Mouse (Mus musculus): ENCODE data around the gene Gm20696. TPM values are rescaled to one million over a fixed set of nuclear protein-coding genes. Genes with fewer than 3 reads are reported as not detected.

Gm20696 gene
- 3.0 and 4.5 TPM in 2 replicates for polyA plus RNA-seq (2014; fragmentation: Nextera tagmentation; extraction: Ambion mirVana)

GRCm38 (mm10) chr6:99666318-99667171, at the start of gene Gm20696, which contains the start of gene Eif4e3:
Gm20696 (minus strand) TSS chr6:99666797.
Eif4e3 (minus strand) TSS chr6:99666771.
- Histone ChIP-seq H3K27me3 (ENCODE audit: control insufficient read depth, insufficient read depth, low read length) (no peaks in the 10 kb centered on the region), H3K9me3 (ENCODE audit: control insufficient read depth, low read length) (no peaks in the 10 kb centered on the region), H3K27ac (ENCODE audit: low read depth, low read length) (peak within 1 kb of the TSS; percentile 61; the same call in 1 of the 2 replicates), H3K36me3 (ENCODE audit: control insufficient read depth, insufficient read depth, low read length) (no peaks in the 10 kb centered on the region), H3K4me2 (ENCODE audit: low read depth, low read length) (peak within 1 kb of the TSS; percentile 94), H3K4me3 (ENCODE audit: low read depth, low read length) (peak within 1 kb of the TSS; percentile 67), H3K9ac (replicated peaks; ENCODE audit: low read depth, low read length) (peak within 1 kb of the TSS; percentile 72), H3K4me1 (ENCODE audit: control insufficient read depth, insufficient read depth, low read length) (peaks cover 22% of the 10 kb centered on the region; the same call in 1 of the 2 replicates)
- ATAC-seq (ENCODE audit: low read depth): peak; percentile 19
- under 1% methylated on average over 69 of the region's 75 CpGs for WGBS

GRCm38 (mm10) chr6:99715913-99716312, 49.3 kb upstream of the Gm20696 start:
- no peaks in the 10 kb centered on the region for H3K9me3 ChIP-seq (ENCODE audit: control insufficient read depth, low read length)
- H3K27me3 ChIP-seq (ENCODE audit: control insufficient read depth, insufficient read depth, low read length): no peaks in the 10 kb centered on the region
- H3K27ac ChIP-seq (ENCODE audit: low read depth, low read length): no peak overlapping the region
- no peak overlapping the region for H3K9ac ChIP-seq (replicated peaks; ENCODE audit: low read depth, low read length)
- H3K4me1 ChIP-seq (ENCODE audit: control insufficient read depth, insufficient read depth, low read length): no peaks in the 10 kb centered on the region
- WGBS: 85% methylated on average over 5 of the region's 6 CpGs
- no peaks in the 10 kb centered on the region for H3K36me3 ChIP-seq (ENCODE audit: control insufficient read depth, insufficient read depth, low read length)
- no peak overlapping the region for H3K4me3 ChIP-seq (ENCODE audit: low read depth, low read length)
- H3K4me2 ChIP-seq (ENCODE audit: low read depth, low read length): no peak overlapping the region
- no peak for ATAC-seq (ENCODE audit: low read depth)

- H3K4me3 ChIP-seq (ENCODE audit: low read depth, low read length): no peak overlapping the region
- H3K4me2 ChIP-seq (ENCODE audit: low read depth, low read length): no peak overlapping the region
- no peak overlapping the region for H3K27ac ChIP-seq (ENCODE audit: low read depth, low read length)
- H3K36me3 ChIP-seq (ENCODE audit: control insufficient read depth, insufficient read depth, low read length): no peaks in the 10 kb centered on the region
- WGBS: 61% methylated on average over 6 of the region's 6 CpGs
- no peaks in the 10 kb centered on the region for H3K9me3 ChIP-seq (ENCODE audit: control insufficient read depth, low read length)
- H3K4me1 ChIP-seq (ENCODE audit: control insufficient read depth, insufficient read depth, low read length): no peaks in the 10 kb centered on the region
- H3K27me3 ChIP-seq (ENCODE audit: control insufficient read depth, insufficient read depth, low read length): no peaks in the 10 kb centered on the region
- no peak overlapping the region for H3K9ac ChIP-seq (replicated peaks; ENCODE audit: low read depth, low read length)
- no peak for ATAC-seq (ENCODE audit: low read depth)
Observed at GRCm38 (mm10) chr6:99715191-99715590, 48.6 kb upstream of the Gm20696 start.

- Histone ChIP-seq H3K27me3 (ENCODE audit: control insufficient read depth, insufficient read depth, low read length) (no peaks in the 10 kb centered on the region), H3K4me1 (ENCODE audit: control insufficient read depth, insufficient read depth, low read length) (no peaks in the 10 kb centered on the region), H3K9ac (replicated peaks; ENCODE audit: low read depth, low read length) (no peak overlapping the region), H3K36me3 (ENCODE audit: control insufficient read depth, insufficient read depth, low read length) (no peaks in the 10 kb centered on the region), H3K4me2 (ENCODE audit: low read depth, low read length) (no peak overlapping the region), H3K27ac (ENCODE audit: low read depth, low read length) (no peak overlapping the region), H3K4me3 (ENCODE audit: low read depth, low read length) (no peak overlapping the region), H3K9me3 (ENCODE audit: control insufficient read depth, low read length) (no peaks in the 10 kb centered on the region)
- no peak for ATAC-seq (ENCODE audit: low read depth)
- 78% methylated on average over 5 of the region's 5 CpGs for WGBS
Observed at GRCm38 (mm10) chr6:99713256-99713655, 46.7 kb upstream of the Gm20696 start.

DNA sequence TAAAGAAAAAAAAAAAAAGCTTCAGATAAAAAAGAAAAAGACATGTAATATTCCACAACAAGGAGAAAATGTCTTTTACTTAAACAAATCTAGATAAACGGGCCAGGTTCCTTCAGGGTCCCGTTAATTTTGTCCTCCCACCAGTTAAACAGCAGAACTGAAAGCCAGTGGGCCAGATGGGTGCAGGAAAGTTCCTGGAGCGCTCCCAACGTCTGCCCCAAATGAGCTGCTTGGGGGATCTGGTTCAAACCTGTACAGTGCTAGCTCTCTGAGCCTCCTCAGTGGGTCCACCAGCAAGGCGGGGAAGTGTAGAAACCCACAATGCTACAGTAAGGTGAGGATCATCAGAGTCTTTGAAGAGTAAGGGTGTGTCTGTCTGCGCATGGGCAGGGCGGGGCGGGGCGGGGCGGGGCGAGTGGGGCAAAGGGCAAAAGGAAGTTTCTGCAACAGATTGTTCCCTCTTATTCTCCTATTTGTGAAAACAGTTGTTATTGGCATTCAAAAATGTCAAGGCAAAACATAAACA, 45.0 kb upstream of the Gm20696 start:
- no peaks in the 10 kb centered on the region for H3K9me3 ChIP-seq (ENCODE audit: control insufficient read depth, low read length)
- WGBS: 78% methylated on average over 11 of the region's 11 CpGs
- H3K9ac ChIP-seq (replicated peaks; ENCODE audit: low read depth, low read length): no peak overlapping the region
- no peak overlapping the region for H3K4me3 ChIP-seq (ENCODE audit: low read depth, low read length)
- ATAC-seq (ENCODE audit: low read depth): no peak
- no peaks in the 10 kb centered on the region for H3K27me3 ChIP-seq (ENCODE audit: control insufficient read depth, insufficient read depth, low read length)
- H3K27ac ChIP-seq (ENCODE audit: low read depth, low read length): no peak overlapping the region
- no peaks in the 10 kb centered on the region for H3K4me1 ChIP-seq (ENCODE audit: control insufficient read depth, insufficient read depth, low read length)
- no peaks in the 10 kb centered on the region for H3K36me3 ChIP-seq (ENCODE audit: control insufficient read depth, insufficient read depth, low read length)
- no peak overlapping the region for H3K4me2 ChIP-seq (ENCODE audit: low read depth, low read length)

GRCm38 (mm10) chr6:99700484-99700883, 33.9 kb upstream of the Gm20696 start:
- Histone ChIP-seq H3K9me3 (ENCODE audit: control insufficient read depth, low read length) (no peaks in the 10 kb centered on the region), H3K4me1 (ENCODE audit: control insufficient read depth, insufficient read depth, low read length) (no peaks in the 10 kb centered on the region), H3K27ac (ENCODE audit: low read depth, low read length) (no peak overlapping the region), H3K27me3 (ENCODE audit: control insufficient read depth, insufficient read depth, low read length) (0 out of 2 replicates have a peak, but pooled peaks cover 4% of the 10 kb centered on the region), H3K36me3 (ENCODE audit: control insufficient read depth, insufficient read depth, low read length) (no peaks in the 10 kb centered on the region), H3K4me2 (ENCODE audit: low read depth, low read length) (no peak overlapping the region), H3K4me3 (ENCODE audit: low read depth, low read length) (no peak overlapping the region), H3K9ac (replicated peaks; ENCODE audit: low read depth, low read length) (no peak overlapping the region)
- 32% methylated on average over 3 of the region's 3 CpGs for WGBS
- peak; percentile 66; the same call in 1 of the 2 replicates for ATAC-seq (ENCODE audit: low read depth)

GRCm38 (mm10) chr6:99692916-99693841, 26.6 kb upstream of the Gm20696 start:
- Histone ChIP-seq H3K4me3 (ENCODE audit: low read depth, low read length) (peak overlapping the region; percentile 74), H3K27ac (ENCODE audit: low read depth, low read length) (peak overlapping the region; percentile 89), H3K4me1 (ENCODE audit: control insufficient read depth, insufficient read depth, low read length) (peaks cover 18% of the 10 kb centered on the region; the same call in 1 of the 2 replicates), H3K27me3 (ENCODE audit: control insufficient read depth, insufficient read depth, low read length) (peaks cover 15% of the 10 kb centered on the region), H3K9me3 (ENCODE audit: control insufficient read depth, low read length) (no peaks in the 10 kb centered on the region), H3K4me2 (ENCODE audit: low read depth, low read length) (peak overlapping the region; percentile 87), H3K9ac (replicated peaks; ENCODE audit: low read depth, low read length) (peak overlapping the region; percentile 94), H3K36me3 (ENCODE audit: control insufficient read depth, insufficient read depth, low read length) (no peaks in the 10 kb centered on the region)
- ATAC-seq (ENCODE audit: low read depth): peak; percentile 31
- 1% methylated on average over 100 of the region's 110 CpGs for WGBS

- Histone ChIP-seq H3K27me3 (ENCODE audit: control insufficient read depth, insufficient read depth, low read length) (peaks cover 15% of the 10 kb centered on the region), H3K4me2 (ENCODE audit: low read depth, low read length) (peak within 1 kb of the TSS; percentile 87), H3K4me3 (ENCODE audit: low read depth, low read length) (peak within 1 kb of the TSS; percentile 74), H3K27ac (ENCODE audit: low read depth, low read length) (peak within 1 kb of the TSS; percentile 89), H3K9ac (replicated peaks; ENCODE audit: low read depth, low read length) (peak within 1 kb of the TSS; percentile 94), H3K4me1 (ENCODE audit: control insufficient read depth, insufficient read depth, low read length) (peaks cover 18% of the 10 kb centered on the region; the same call in 1 of the 2 replicates), H3K9me3 (ENCODE audit: control insufficient read depth, low read length) (no peaks in the 10 kb centered on the region), H3K36me3 (ENCODE audit: control insufficient read depth, insufficient read depth, low read length) (no peaks in the 10 kb centered on the region)
- peak; percentile 88 for ATAC-seq (ENCODE audit: low read depth)
- 0% methylated on average over 30 of the region's 112 CpGs for WGBS
Observed at GRCm38 (mm10) chr6:99692206-99692915, 25.8 kb upstream of the Gm20696 start, which contains the start of gene Gpr27. Gpr27 (plus strand) TSS chr6:99692679.
